Mouse (Mus musculus): ENCODE data around the gene Spice1. TPM values are rescaled to one million over a fixed set of nuclear protein-coding genes. Genes with fewer than 3 reads are reported as not detected.

Spice1 gene
- total and polyA plus RNA-seq, 3 experiments = 5.9 to 27.7 (median 20.9) TPM

DNA sequence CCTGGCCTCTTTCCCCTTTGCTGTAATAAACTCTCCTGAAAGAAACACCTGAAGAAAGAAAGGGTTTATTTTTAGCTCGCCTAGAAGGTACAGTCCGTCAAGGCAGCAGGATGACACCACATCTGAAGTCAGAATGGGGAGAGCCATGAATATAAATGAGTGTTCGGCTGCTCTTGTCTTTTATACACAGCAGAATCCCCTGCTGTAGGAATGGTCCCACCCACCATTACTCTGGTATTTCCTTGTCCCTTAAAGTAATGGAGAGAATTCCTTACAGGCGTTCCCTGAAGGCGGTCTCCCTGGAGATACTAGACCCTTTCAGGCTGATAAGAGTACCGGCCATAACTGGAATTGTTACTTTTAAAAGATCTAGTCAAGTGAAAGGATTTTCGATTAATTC, 83.1 kb downstream of the Spice1 start:
- Histone ChIP-seq H3K36me3 (replicated peaks) (no peaks in the 10 kb centered on the region), H3K4me1 (ENCODE audit: insufficient read depth, low read depth, low read length) (no peaks in the 10 kb centered on the region), H3K27me3 (ENCODE audit: insufficient read depth, low read length) (0 out of 2 replicates have a peak, but pooled peaks cover 4% of the 10 kb centered on the region), H3K9me3 (replicated peaks) (no peaks in the 10 kb centered on the region), H3K4me3 (ENCODE audit: low read depth, low read length) (no peak overlapping the region)
- DNase-seq (ENCODE audit: low spot score) (no peak), ATAC-seq (ENCODE audit: extremely low read depth, insufficient number of reproducible peaks, low FRiP score, poor library complexity, severe bottlenecking) (no peak)
- TF ChIP-seq GATA1 (IDR thresholded peaks at IDR 0.05; ENCODE audit: borderline replicate concordance, low read length) (no peak), CTCF (IDR thresholded peaks at IDR 0.05; ENCODE audit: low read depth, low read length) (no peak), GATA2 (IDR thresholded peaks at IDR 0.05; ENCODE audit: borderline replicate concordance, low read depth, low read length) (no peak), TAL1 (conservative IDR thresholded peaks at IDR 0.05; ENCODE audit: low read depth, low read length) (no peak), POLR2AphosphoS5 (IDR thresholded peaks at IDR 0.05; ENCODE audit: insufficient replicate concordance, low read depth, low read length) (no peak)

DNA sequence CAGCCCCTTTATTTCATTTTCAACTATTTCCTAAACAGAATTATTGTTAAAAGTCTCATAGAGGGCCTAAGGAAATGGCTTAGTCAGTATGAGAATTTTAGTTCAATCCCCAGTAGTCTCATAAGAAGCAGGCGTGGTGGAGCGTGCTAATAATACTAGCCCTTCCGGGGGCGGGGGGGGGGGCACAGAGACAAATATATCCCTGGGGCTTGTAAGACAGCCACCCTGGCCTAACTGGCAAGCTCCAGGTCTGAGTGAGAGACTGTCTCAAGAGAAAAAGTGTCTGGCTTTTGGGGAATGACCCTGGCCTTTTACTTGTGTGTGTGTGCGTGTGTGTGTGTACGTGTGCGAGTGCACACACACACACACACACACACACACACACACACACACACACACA, 88.0 kb downstream of the Spice1 start:
- Histone ChIP-seq H3K4me3 (ENCODE audit: low read depth, low read length) (no peak overlapping the region), H3K36me3 (replicated peaks) (no peaks in the 10 kb centered on the region), H3K27me3 (ENCODE audit: insufficient read depth, low read length) (no peaks in the 10 kb centered on the region), H3K9me3 (replicated peaks) (no peaks in the 10 kb centered on the region), H3K4me1 (ENCODE audit: insufficient read depth, low read depth, low read length) (no peaks in the 10 kb centered on the region)
- ATAC-seq (ENCODE audit: extremely low read depth, insufficient number of reproducible peaks, low FRiP score, poor library complexity, severe bottlenecking) (no peak), DNase-seq (ENCODE audit: low spot score) (no peak)
- TF ChIP-seq GATA1 (IDR thresholded peaks at IDR 0.05; ENCODE audit: borderline replicate concordance, low read length) = no peak

DNA sequence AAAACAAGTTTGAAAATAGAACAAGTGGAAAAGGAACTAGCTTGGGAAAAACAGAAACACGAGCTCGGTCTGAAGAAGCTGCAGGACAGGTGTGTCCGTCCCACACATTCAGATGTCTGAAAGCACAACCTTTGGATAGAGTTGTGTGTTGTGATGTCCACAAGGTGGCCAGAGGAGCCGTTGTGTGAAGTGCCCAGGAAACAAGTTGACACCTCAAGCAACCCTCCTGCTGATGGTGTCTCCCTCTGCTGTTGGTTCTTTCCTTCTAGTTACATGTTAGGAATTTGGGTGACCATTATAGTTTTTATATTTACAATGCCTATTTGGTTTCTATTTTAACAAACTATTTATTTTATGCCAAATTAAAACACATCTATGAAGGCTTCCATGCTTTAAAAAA, 88.6 kb downstream of the Spice1 start:
- no peaks in the 10 kb centered on the region for H3K36me3 ChIP-seq (replicated peaks)
- H3K4me3 ChIP-seq (ENCODE audit: low read depth, low read length) = no peak overlapping the region
- no peaks in the 10 kb centered on the region for H3K27me3 ChIP-seq (ENCODE audit: insufficient read depth, low read length)
- no peak for DNase-seq (ENCODE audit: low spot score)
- no peak for ATAC-seq (ENCODE audit: extremely low read depth, insufficient number of reproducible peaks, low FRiP score, poor library complexity, severe bottlenecking)
- no peaks in the 10 kb centered on the region for H3K4me1 ChIP-seq (ENCODE audit: insufficient read depth, low read depth, low read length)
- no peaks in the 10 kb centered on the region for H3K9me3 ChIP-seq (replicated peaks)
- TF ChIP-seq TAL1 (conservative IDR thresholded peaks at IDR 0.05; ENCODE audit: low read depth, low read length) (no peak), POLR2AphosphoS5 (IDR thresholded peaks at IDR 0.05; ENCODE audit: insufficient replicate concordance, low read depth, low read length) (no peak), CTCF (IDR thresholded peaks at IDR 0.05; ENCODE audit: low read depth, low read length) (no peak), GATA1 (IDR thresholded peaks at IDR 0.05; ENCODE audit: borderline replicate concordance, low read length) (no peak), GATA2 (IDR thresholded peaks at IDR 0.05; ENCODE audit: borderline replicate concordance, low read depth, low read length) (no peak)

Other genes starting within 250 kb of the Spice1 start
- gene Atp6v1a, start 207.4 kb upstream of the Spice1 start, total RNA-seq (2014; fragmentation: Nextera tagmentation) = 57.4 and 62.7 TPM in 2 replicates
- 158 and 174 TPM in 2 replicates for gene Atp6v1a, start 207.4 kb upstream of the Spice1 start, total RNA-seq (2017)
- gene Atp6v1a, start 207.4 kb upstream of the Spice1 start, polyA plus RNA-seq (2012) = 1.6 and 2.7 TPM in 2 replicates
- 171 and 207 TPM in 2 replicates for gene Naa50, start 207.3 kb upstream of the Spice1 start, total RNA-seq (2014; fragmentation: Nextera tagmentation)
- 73.3 and 89.8 TPM in 2 replicates for gene Naa50, start 207.3 kb upstream of the Spice1 start, total RNA-seq (2017)
- gene Naa50, start 207.3 kb upstream of the Spice1 start, polyA plus RNA-seq (2012) = 44.5 and 57.3 TPM in 2 replicates
- 50.4 and 56.7 TPM in 2 replicates for gene Usf3, start 173.9 kb upstream of the Spice1 start, total RNA-seq (2014; fragmentation: Nextera tagmentation)
- gene Usf3, start 173.9 kb upstream of the Spice1 start, total RNA-seq (2017) = 10.2 TPM in 2 replicates
- gene Usf3, start 173.9 kb upstream of the Spice1 start, polyA plus RNA-seq (2012) = 4.0 and 4.4 TPM in 2 replicates
- not detected in 2 replicates for gene Sidt1, start 13.9 kb upstream of the Spice1 start, total RNA-seq (2014; fragmentation: Nextera tagmentation)
- gene Sidt1, start 13.9 kb upstream of the Spice1 start, total RNA-seq (2017) = 1.1 TPM in 1 of 2 replicates, not detected in the other
- not detected in 2 replicates for gene Sidt1, start 13.9 kb upstream of the Spice1 start, polyA plus RNA-seq (2012)
- not detected in 2 replicates for gene Cfap44, start 47.7 kb downstream of the Spice1 start, total RNA-seq (2014; fragmentation: Nextera tagmentation)
- gene Cfap44, start 47.7 kb downstream of the Spice1 start, total RNA-seq (2017) = 0.12 and 0.22 TPM in 2 replicates
- gene Cfap44, start 47.7 kb downstream of the Spice1 start, polyA plus RNA-seq (2012) = not detected in 2 replicates
- gene Boc, start 211.8 kb downstream of the Spice1 start, total RNA-seq (2014; fragmentation: Nextera tagmentation) = not detected in 2 replicates
- under 0.01 TPM in 1 of 2 replicates, not detected in the other for gene Boc, start 211.8 kb downstream of the Spice1 start, total RNA-seq (2017)
- not detected in 2 replicates for gene Boc, start 211.8 kb downstream of the Spice1 start, polyA plus RNA-seq (2012)

All from G1E (cell line).